Mouse (Mus musculus) hematopoietic stem cell, adult 5-6 weeks (primary cell): Measurements from ENCODE around the gene Map3k14. TPM values are rescaled to one million over a fixed set of nuclear protein-coding genes. Genes with fewer than 3 reads are reported as not detected.
A peak's percentile ranks its signal among the peaks of the same experiment; 100 is the strongest.

Experiments used
- ATAC-seq, 2 experiments: fragments of 125-278 bp in 1 of 2; replicated peaks in 1 of 2; 2 replicates each; pipeline ENCODE4 v1.8.0; 2016 to 2017; ENCODE audit warnings: inconsistent platforms in 2 of 2, mild to moderate bottlenecking in 2 of 2, moderate number of reproducible peaks in 2 of 2, low read depth in 1 of 2, moderate TSS enrichment in 1 of 2; ENCODE audit not compliant: low FRiP score in 2 of 2, poor library complexity in 2 of 2, severe bottlenecking in 2 of 2, insufficient read depth in 1 of 2, low TSS enrichment in 1 of 2
- total RNA-seq: library from RNA; stranded (forward); fragments of 172-1452, 232-1000 nt; gene quantifications from 2 replicates; pipeline ENCODE4 v1.2.3, GENCODE M21; 2017

The Map3k14 gene
- total RNA-seq, 1 experiment from 2014 or later: 4.4 TPM

DNA sequence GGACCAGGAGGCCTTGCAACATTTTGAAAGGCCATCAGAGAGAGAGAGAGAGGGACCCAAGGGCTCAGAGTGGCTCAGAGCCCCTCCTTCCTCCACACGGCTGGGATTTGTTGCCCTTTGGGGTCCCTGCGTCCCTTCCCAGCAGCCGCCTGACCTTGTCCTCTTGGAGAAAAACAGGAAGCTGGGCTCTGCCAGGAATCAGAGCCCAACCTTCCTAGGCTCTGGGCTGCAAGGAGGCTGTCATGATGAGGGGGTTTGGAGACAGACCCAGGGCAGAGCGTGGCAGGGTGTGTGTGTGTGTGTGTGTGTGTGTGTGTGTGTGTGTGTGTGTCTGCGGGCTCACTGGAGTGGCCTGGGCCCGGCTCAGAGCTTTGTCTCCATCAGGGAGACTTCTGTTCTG is 18.7 kb upstream of the Map3k14 start:
- ATAC-seq: no peak

DNA sequence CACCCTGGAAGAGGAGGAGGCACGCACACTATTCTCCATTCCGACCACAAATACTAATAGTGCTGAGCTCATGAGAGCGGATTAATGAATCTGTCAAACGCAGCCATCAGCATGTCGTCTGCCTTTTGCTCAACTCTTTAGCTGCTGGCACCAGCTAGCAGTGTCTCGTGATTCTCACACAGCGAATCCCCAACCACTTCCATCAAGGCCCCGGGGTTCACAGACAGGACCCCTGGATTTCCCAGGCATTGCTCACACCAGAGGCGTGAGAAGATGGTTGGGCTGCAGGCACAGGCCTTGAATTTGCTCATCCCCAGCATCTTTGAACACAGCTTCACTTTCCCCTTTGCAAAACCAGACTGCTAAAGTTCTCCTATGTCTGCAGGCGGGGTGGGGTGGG is 18.0 kb upstream of the Map3k14 start:
- ATAC-seq: no peak

DNA sequence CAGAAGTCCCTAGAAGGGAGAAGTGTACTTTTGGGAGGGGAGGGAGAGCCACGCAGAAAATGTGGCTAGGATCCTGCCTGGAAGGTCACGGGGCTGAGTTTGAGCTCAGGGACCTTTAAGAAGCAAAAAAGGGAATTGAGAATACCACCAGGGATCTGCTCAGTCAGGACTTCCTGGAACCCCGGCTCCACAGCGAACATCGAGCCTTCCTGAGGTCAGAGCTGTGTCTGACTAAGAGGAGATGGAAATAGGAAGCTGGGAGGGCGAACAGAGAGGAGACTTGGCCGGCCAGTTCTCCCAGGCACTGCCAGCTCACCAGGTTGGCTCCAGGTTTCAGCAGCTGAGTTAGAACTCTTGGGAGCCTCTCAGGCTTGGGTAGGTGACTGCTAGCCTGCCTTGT is 14.5 kb upstream of the Map3k14 start:
- 0 out of 4 replicates have a peak, but pooled peaks of 1 of the 2 experiments have one; percentile 27 for ATAC-seq

DNA sequence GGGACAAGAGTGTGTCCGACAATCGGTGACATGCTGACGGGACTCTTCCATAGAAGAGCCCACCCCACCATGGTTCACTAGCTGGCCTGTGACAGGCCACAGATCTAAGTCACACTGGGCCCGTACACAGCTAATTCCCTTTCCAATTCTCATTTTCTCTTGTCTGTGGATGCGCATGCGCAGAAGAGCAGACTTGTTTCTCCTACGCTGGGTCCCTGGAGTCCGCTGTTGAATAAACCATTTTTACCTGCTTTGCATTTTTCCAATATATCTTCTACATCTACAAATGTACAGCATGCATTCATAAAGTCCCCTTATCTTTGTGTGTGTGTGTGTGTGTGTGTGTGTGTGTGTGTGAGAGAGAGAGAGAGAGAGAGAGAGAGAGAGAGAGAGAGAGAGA is 9.2 kb upstream of the Map3k14 start:
- no peak for ATAC-seq

DNA sequence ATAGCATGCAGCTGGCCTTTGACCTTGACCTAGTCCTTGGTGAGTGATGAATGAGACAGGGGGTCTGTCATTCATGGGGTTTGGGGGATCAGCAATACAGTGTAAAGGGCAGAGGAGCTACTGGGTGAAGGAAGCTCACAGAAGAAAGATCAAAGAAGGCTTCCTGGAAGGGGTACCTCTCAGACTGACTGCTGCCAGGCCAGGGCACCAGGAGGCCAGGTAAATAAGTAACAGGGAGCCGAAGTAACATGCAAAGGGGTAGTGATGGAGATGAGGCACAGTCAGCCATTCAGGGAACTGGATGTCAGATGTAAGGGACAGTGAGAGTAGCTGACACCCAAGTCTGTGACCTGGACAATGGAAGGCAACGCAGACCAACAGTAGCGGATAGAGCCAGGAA is 5.6 kb upstream of the Map3k14 start:
- no peak for ATAC-seq

GRCm38 (mm10) chr11:103271979-103272378 is 4.7 kb upstream of the Map3k14 start:
- no peak; a peak in 1 of 4 replicates for ATAC-seq

DNA sequence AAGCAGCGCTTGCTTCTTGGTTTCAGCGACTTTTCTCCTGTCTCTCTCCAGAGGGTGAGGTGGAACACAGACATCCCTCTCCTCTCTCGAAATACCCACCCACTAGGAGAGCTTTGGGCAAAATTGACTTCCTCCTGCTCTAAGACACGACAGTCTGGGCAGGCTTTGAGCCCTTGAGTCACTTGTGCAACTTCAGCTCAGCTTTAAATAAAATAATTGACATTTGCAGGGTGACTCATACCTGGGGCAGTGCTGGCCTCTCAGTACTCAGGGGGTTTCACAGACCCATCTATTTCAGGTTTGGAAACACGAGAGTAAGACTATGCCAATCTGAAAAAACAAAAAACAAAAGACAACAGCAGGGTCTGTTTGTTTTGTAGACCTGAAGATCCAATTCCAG is 2.2 kb upstream of the Map3k14 start:
- no peak for ATAC-seq

DNA sequence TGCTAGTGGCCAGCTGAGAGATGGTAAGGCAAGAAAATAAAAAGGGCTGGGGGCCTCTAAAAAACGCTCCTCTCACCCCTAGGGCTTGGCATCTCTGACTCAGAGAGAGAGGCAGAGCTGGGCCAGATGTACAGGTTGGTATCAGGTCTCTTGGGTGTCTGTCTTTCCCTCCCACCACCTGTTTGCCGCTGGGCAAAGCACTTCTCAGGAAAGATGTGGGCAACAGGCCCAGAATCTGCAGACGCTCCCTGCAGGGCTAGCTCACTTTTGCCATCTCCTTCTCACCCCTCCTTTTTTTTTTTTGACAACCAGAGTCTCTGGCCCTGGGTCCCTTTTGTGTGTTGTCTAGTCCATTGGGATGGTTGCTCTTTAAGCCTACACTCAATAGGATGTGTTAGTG is 1.6 kb upstream of the Map3k14 start:
- no peak for ATAC-seq

DNA sequence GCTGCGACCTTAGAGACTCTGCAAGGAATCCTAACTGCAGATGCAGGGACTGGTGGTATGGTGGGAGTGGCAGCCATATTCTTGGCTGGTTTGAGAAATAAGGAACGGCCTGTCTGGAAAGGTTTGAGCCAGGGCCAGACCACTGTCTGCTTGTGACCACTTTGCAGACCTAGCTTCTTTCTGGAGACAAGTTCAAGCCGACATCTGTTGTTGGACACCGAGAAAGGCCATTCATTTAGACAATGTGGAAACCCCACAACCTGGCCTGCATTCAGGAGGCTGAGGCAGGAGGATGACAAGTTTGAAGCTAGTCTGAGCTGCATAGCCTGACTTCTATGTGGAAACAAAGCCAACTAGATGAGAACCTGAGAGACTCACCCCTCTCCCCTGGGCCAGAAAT is 1.1 kb upstream of the Map3k14 start:
- ATAC-seq: no peak

GRCm38 (mm10) chr11:103266729-103267345 is 435 bp downstream of the Map3k14 start:
- peak in 1 of 2 experiments; percentile 7; a peak in 1 of 4 replicates for ATAC-seq

- no peak for ATAC-seq
Measured at GRCm38 (mm10) chr11:103265856-103266255, 1.4 kb downstream of the Map3k14 start.

GRCm38 (mm10) chr11:103265211-103265610 is 2.1 kb downstream of the Map3k14 start:
- 0 out of 4 replicates have a peak, but pooled peaks of 1 of the 2 experiments have one; percentile 8 for ATAC-seq

- no peak for ATAC-seq
Measured at GRCm38 (mm10) chr11:103264427-103265005, 2.8 kb downstream of the Map3k14 start.

DNA sequence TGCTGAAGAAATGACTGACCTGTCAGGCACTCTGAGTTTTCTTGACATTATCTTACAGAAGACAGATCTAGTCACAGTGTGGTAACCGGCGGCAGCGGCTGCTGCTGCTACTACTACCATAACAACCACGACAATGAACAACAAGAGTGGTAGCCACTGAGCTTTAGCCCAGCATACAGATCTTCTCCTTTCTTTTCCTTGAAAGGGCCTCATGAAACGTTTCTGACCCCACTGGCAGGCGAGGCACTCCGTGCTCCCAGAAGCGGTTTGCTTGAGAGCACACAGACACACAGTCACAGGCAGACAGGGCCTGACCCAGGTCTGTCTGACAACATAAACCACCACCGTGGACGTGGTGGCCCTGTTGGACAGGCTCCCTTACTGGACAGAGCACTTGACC is 3.7 kb downstream of the Map3k14 start:
- ATAC-seq: no peak

- ATAC-seq: 0 out of 4 replicates have a peak, but pooled peaks have one; percentile 17 to 18
Measured at GRCm38 (mm10) chr11:103262412-103263267, 4.6 kb downstream of the Map3k14 start.

DNA sequence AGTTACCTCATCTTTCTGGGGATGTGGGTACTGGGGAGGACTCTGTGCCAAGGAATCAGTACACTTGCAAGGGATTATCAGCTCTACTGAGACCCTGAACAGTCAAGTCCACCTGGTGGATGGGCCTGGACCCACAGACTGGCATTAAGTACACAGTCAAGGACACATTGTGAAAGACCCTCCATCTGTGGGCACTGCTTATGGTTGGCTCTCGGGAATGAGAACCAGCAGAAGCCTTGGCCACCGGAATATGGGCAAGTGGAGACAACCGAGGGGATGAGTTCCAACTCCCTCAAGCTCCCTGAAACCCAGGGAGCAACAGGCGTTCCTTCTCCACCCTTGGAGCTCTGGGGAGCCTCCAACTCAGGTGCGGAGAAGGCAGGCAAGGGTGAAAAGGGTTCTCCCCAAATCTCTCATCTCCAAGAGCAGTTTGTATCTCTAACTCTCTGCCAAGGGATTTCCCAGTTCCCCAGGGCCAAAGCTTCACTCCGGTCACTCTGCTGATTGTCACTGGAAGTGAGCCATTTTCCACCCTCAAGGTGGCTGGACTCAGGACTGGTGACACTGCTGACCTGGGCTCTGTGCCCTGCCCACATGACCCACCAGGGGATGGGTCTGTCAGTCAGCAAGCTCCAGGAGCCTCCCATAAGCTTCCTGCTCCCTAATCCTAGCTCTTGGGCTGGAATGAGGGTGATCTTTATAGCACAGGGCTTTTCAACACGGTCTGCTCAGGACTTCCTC is 5.4 kb downstream of the Map3k14 start:
- ATAC-seq: no peak

- ATAC-seq: no peak
Measured at GRCm38 (mm10) chr11:103260515-103261192, 6.6 kb downstream of the Map3k14 start.
